Mouse (Mus musculus): ENCODE measurements around the gene Alb.

DNA sequence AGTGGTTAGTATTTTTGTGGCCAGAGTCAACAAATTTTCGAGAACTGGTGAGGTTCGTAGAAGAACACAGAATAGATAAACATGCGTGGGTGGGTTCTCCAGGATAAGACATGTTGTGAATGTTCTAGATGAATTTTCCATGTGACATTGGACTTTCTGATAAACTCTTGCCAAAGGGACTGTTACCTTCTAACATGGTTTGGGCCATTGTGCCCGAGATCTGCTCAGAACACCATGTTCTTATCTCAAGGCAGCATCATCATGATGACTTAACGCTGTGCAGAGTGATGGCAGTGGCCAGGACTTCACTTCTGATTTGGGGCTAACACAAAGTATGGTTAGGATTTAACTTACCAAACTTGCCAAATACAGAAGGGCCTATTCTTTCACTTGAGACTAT lies 36.1 kb upstream of the Alb start:
- TF ChIP-seq POLR2A (IDR thresholded peaks at IDR 0.05; ENCODE audit: borderline replicate concordance, insufficient read depth, low read length) (no peak), CTCF (IDR thresholded peaks at IDR 0.05; ENCODE audit: borderline replicate concordance, insufficient read depth, low read depth, low read length) (no peak)

All from cerebellum, adult 2 months (tissue).